ENCODE assay signal across 8 mouse cellular contexts in the genomic region with DNA sequence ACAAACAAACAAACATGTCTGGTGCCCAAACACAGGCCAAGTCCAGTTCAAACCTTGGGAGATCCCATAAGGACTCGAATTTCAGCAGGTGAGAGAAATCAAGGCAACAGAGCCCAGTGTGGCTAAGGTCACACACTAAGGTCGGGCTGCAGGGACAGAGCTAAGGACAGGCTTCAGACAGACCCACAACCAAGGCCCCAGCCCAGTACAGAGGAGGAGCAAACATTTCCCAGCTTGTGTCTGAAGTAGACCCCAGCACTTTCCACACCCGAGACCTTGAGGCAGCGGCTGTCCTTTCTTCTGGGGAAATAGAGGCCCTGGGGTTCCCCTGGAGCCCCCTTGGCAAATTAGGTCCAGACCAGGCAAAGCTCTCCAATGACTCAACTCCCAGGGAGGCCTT.
A peak's percentile ranks its signal among the peaks of the same experiment; 100 is the strongest.
DNase-seq lines count a peak whose midpoint lies in the region; ATAC-seq and TF ChIP-seq lines count a peak whose summit lies in the region.

No protein-coding gene starts in this region.

- peak in 1 of 2 experiments; percentile 57 for DNase-seq in heart, adult 2 months
- no peak for DNase-seq in heart, adult 8-10 months (ENCODE audit: low spot score)
- DNase-seq in heart, postnatal 4 days: peak; percentile 29
- no peak for DNase-seq in natural killer cell, adult 2 months (ENCODE audit: low spot score in 2 of 2)
- no peak for DNase-seq in spleen, postnatal 14 days (ENCODE audit: low spot score in 2 of 2)
- DNase-seq in layer of hippocampus, adult 8-10 months (ENCODE audit: low spot score in 2 of 2): no peak

- H3K79me2 ChIP-seq in heart, adult 2 months (replicated peaks; ENCODE audit: control insufficient read depth, insufficient read depth, low read length): no peaks in the 10 kb centered on the region

- 39% methylated on average over 4 of the region's 4 CpGs for WGBS in heart, adult 2 months
- 22% methylated on average over 4 of the region's 4 CpGs for WGBS in midbrain, embryonic 12.5 days

- H3K27me3 ChIP-seq in heart, adult 2 months (ENCODE audit: control insufficient read depth, insufficient read depth, low read length): no peaks in the 10 kb centered on the region
- peaks cover 29% of the 10 kb centered on the region for H3K27me3 ChIP-seq in midbrain, embryonic 12.5 days

- TF ChIP-seq CTCF in heart, adult 2 months (IDR thresholded peaks at IDR 0.05): no peak
- no peak for TF ChIP-seq CTCF in bone marrow macrophage, adult 2 months (IDR thresholded peaks at IDR 0.05; ENCODE audit: low read depth, low read length)

- H3K27ac ChIP-seq in heart, adult 2 months: peak overlapping the region; percentile 95
- peak overlapping the region; percentile 98 for H3K27ac ChIP-seq in bone marrow macrophage, adult 2 months (ENCODE audit: insufficient read depth, low read depth, low read length)
- peak overlapping the region; percentile 94 for H3K27ac ChIP-seq in midbrain, embryonic 12.5 days (replicated peaks)

- no peak for ATAC-seq in midbrain, embryonic 12.5 days (ENCODE audit: low FRiP score, low read depth)

- H3K36me3 ChIP-seq in heart, adult 2 months (ENCODE audit: control insufficient read depth, insufficient read depth, low read length): 0 out of 2 replicates have a peak, but pooled peaks cover 3% of the 10 kb centered on the region
- H3K36me3 ChIP-seq in midbrain, embryonic 12.5 days: no peaks in the 10 kb centered on the region

- no peak for TF ChIP-seq EP300 in heart, adult 2 months (IDR thresholded peaks at IDR 0.05; ENCODE audit: insufficient read depth, low read depth, low read length)

- H3K9ac ChIP-seq in heart, adult 2 months (ENCODE audit: low read depth, low read length): peak overlapping the region; percentile 35; the same call in 1 of the 2 replicates
- peak overlapping the region; percentile 32; the same call in 1 of the 2 replicates for H3K9ac ChIP-seq in midbrain, embryonic 12.5 days (replicated peaks)

- peak overlapping the region; percentile 37; the same call in 1 of the 2 replicates for H3K4me2 ChIP-seq in midbrain, embryonic 12.5 days (replicated peaks)

- no peak for TF ChIP-seq POLR2A in heart, adult 2 months (IDR thresholded peaks at IDR 0.05; ENCODE audit: insufficient read depth, low read depth, low read length)
- TF ChIP-seq POLR2A in bone marrow macrophage, adult 2 months (IDR thresholded peaks at IDR 0.05; ENCODE audit: borderline replicate concordance, low read depth, low read length): no peak

- peaks cover 28% of the 10 kb centered on the region for H3K4me1 ChIP-seq in heart, adult 2 months (ENCODE audit: control insufficient read depth, insufficient read depth, low read length)
- H3K4me1 ChIP-seq in bone marrow macrophage, adult 2 months (ENCODE audit: control insufficient read depth, insufficient read depth, low read length): peaks cover 48% of the 10 kb centered on the region
- H3K4me1 ChIP-seq in midbrain, embryonic 12.5 days: peaks cover 68% of the 10 kb centered on the region

- intact Hi-C loops in heart, adult 2 months (cut with DNase I): no loop called here

- no peak overlapping the region for H3K4me3 ChIP-seq in heart, adult 2 months
- peak overlapping the region; percentile 13 for H3K4me3 ChIP-seq in bone marrow macrophage, adult 2 months (ENCODE audit: insufficient read depth, low read length)
- no peak overlapping the region for H3K4me3 ChIP-seq in midbrain, embryonic 12.5 days

- H3K9me3 ChIP-seq in midbrain, embryonic 12.5 days: no peaks in the 10 kb centered on the region
